Mouse (Mus musculus) spleen, adult 2 months (tissue): ENCODE measurements around the gene Tppp. TPM values are rescaled to one million over a fixed set of nuclear protein-coding genes. Genes with fewer than 3 reads are reported as not detected.
A peak's percentile ranks its signal among the peaks of the same experiment; 100 is the strongest.

Experiments used
- DNase-seq, 2 experiments: peaks; one replicate each; pipeline versions ENCODE4 v3.0.0 to v3.0.0-alpha.2; 2012 to 2021; ENCODE audit warnings: low spot score in 2 of 2, low read depth in 1 of 2
- H3K27ac ChIP-seq: fragments of 200-500 bp; 2 replicates; pipeline ENCODE4 v1.5.1; 2012; ENCODE audit warnings: low read length, inconsistent platforms; ENCODE audit not compliant: insufficient read depth
- H3K27me3 ChIP-seq: fragments of 200-500 bp; 2 replicates; pipeline ENCODE4 v1.6.1; 2012; ENCODE audit warnings: mild to moderate bottlenecking, moderate library complexity, low read length, inconsistent platforms; ENCODE audit not compliant: control insufficient read depth, insufficient read depth
- H3K36me3 ChIP-seq: fragments of 200-500 bp; 2 replicates; pipeline ENCODE4 v1.6.1; 2012; ENCODE audit warnings: mild to moderate bottlenecking, low read length, inconsistent platforms; ENCODE audit not compliant: control insufficient read depth, insufficient read depth
- H3K4me1 ChIP-seq: fragments of 200-500 bp; 2 replicates; pipeline ENCODE4 v1.6.1; 2011; ENCODE audit warnings: inconsistent platforms; ENCODE audit not compliant: control insufficient read depth, insufficient read depth, insufficient read length
- H3K4me3 ChIP-seq: fragments of 200-500 bp; 2 replicates; pipeline ENCODE4 v1.5.1; 2011; ENCODE audit warnings: mild to moderate bottlenecking, inconsistent platforms; ENCODE audit not compliant: insufficient read depth, insufficient read length; ENCODE audit errors: extremely low read depth
- CTCF ChIP-seq: fragments of 200-500 bp; IDR thresholded peaks from 2 replicates; pipeline ENCODE4 v1.5.1; 2011; ENCODE audit warnings: mild to moderate bottlenecking, inconsistent platforms; ENCODE audit not compliant: insufficient read depth, insufficient read length, insufficient replicate concordance; ENCODE audit errors: extremely low read depth
- POLR2A ChIP-seq: fragments of 200-500 bp; IDR thresholded peaks from 2 replicates; pipeline ENCODE4 v1.6.1; 2011; ENCODE audit warnings: low read depth, low read length, inconsistent platforms
- WGBS: fragments of 180-500 bp; shearing (Covaris S2); methylation state at CpG from one replicate; pipeline ENCODE4 v1.1.7; 2018; 5-methylcytosine and 5-hydroxymethylcytosine counted together
- polyA plus RNA-seq: library from polyadenylated mRNA; depleted of rRNA; stranded (reverse); fragments of >200 nt; gene quantifications from 2 replicates; pipeline ENCODE4 v1.2.3, GENCODE M21; 2012; rRNA removed

Tppp gene
- polyA plus RNA-seq, result 1.4 and 2.2 TPM in 2 replicates

GRCm38 (mm10) chr13:74008948-74009718 lies at the start of gene Tppp:
Gene Tppp, plus strand, starts transcription at chr13:74009407.
- TF ChIP-seq POLR2A (no peak), CTCF (no peak)
- Histone ChIP-seq H3K36me3 (no peaks in the 10 kb centered on the region), H3K4me1 (peaks cover 6% of the 10 kb centered on the region), H3K4me3 (peak within 1 kb of the TSS; percentile 69), H3K27ac (peak within 1 kb of the TSS; percentile 34; the same call in 1 of the 2 replicates), H3K27me3 (no peaks in the 10 kb centered on the region)
- DNase-seq, result peak; percentile 49 to 84
- 1% methylated on average over 56 of the region's 56 CpGs for WGBS

GRCm38 (mm10) chr13:73960117-73960652 lies 49.0 kb upstream of the Tppp start:
- no peak for DNase-seq
- H3K4me1 ChIP-seq, result no peaks in the 10 kb centered on the region
- no peak overlapping the region for H3K27ac ChIP-seq
- no peaks in the 10 kb centered on the region for H3K27me3 ChIP-seq
- H3K4me3 ChIP-seq, result no peak overlapping the region
- H3K36me3 ChIP-seq, result peaks cover 22% of the 10 kb centered on the region
- TF ChIP-seq CTCF (no peak), POLR2A (no peak)
- 92% methylated on average over 10 of the region's 10 CpGs for WGBS

- no peak overlapping the region for H3K27ac ChIP-seq
Measured at GRCm38 (mm10) chr13:73961177-73961576, 48.0 kb upstream of the Tppp start.

GRCm38 (mm10) chr13:73963551-73963950 lies 45.7 kb upstream of the Tppp start, which contains the start of gene Zdhhc11:
Gene Zdhhc11, plus strand, starts transcription at chr13:73963851.
- TF ChIP-seq CTCF (no peak), POLR2A (no peak)
- WGBS, result 83% methylated on average over 5 of the region's 5 CpGs
- Histone ChIP-seq H3K36me3 (peaks cover 9% of the 10 kb centered on the region; the same call in 1 of the 2 replicates), H3K27ac (no peak within 1 kb of the TSS), H3K4me1 (no peaks in the 10 kb centered on the region), H3K27me3 (no peaks in the 10 kb centered on the region), H3K4me3 (no peak within 1 kb of the TSS)
- no peak for DNase-seq

More at GRCm38 (mm10) chr13:73961177-73961576, 48.0 kb upstream of the Tppp start:
- WGBS, result 91% methylated on average over 4 of the region's 4 CpGs
- TF ChIP-seq POLR2A (no peak), CTCF (no peak)
- H3K27me3 ChIP-seq, result no peaks in the 10 kb centered on the region
- no peaks in the 10 kb centered on the region for H3K4me1 ChIP-seq
- H3K4me3 ChIP-seq, result no peak overlapping the region
- peaks cover 19% of the 10 kb centered on the region for H3K36me3 ChIP-seq
- DNase-seq, result no peak

- Histone ChIP-seq H3K27ac (no peak overlapping the region), H3K36me3 (no peaks in the 10 kb centered on the region), H3K27me3 (no peaks in the 10 kb centered on the region), H3K4me1 (no peaks in the 10 kb centered on the region), H3K4me3 (no peak overlapping the region)
- 40% methylated on average over 12 of the region's 12 CpGs for WGBS
- TF ChIP-seq CTCF (peak; percentile 48; the same call in 1 of the 2 replicates), POLR2A (no peak)
- DNase-seq, result peak in 1 of 2 experiments; percentile 10
Measured at GRCm38 (mm10) chr13:73970545-73971448, 38.4 kb upstream of the Tppp start.

GRCm38 (mm10) chr13:73974523-73974922 lies 34.7 kb upstream of the Tppp start:
- no peak for DNase-seq
- H3K27me3 ChIP-seq, result no peaks in the 10 kb centered on the region
- H3K4me3 ChIP-seq, result no peak overlapping the region
- WGBS, result 86% methylated on average over 3 of the region's 3 CpGs
- no peak for TF ChIP-seq CTCF
- no peak for TF ChIP-seq POLR2A
- H3K36me3 ChIP-seq, result no peaks in the 10 kb centered on the region
- H3K27ac ChIP-seq, result no peak overlapping the region
- no peaks in the 10 kb centered on the region for H3K4me1 ChIP-seq
